Mouse (Mus musculus) liver, embryonic 14.5 days (tissue): Measurements from ENCODE around the gene BC107364.
"Not testable (repeated sequence)": the region's sequence is repeated elsewhere in the genome, so short reads cannot be mapped to it uniquely, and the experiment has no call there.

ENCODE experiments used
- CTCF ChIP-seq: IDR thresholded peaks from 2 replicates; pipeline ENCODE4 v1.5.1; 2016; ENCODE audit warnings: antibody characterized with exemption, low read depth, control low read depth
- EP300 ChIP-seq: IDR thresholded peaks from 2 replicates; pipeline ENCODE4 v1.6.1; 2016; ENCODE audit warnings: antibody characterized with exemption, low read depth

DNA sequence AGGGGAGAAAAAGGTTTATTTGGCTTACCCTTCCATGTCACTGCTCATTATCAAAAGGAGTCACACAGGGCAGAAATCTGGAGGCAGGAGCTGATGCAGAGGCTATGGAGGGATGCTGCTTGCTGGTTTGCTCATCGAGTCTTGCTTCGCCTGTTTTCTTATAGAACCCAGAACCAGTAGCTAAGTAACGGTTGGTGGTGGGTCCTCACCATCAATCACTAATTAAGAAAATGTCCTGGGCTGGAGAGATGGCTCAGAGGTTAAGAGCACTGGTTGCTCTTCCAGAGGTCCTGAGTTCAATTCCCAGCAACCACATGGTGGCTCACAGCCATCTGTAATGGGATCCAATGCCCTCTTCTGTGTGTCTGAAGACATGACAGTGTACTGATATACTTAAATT is 16.2 kb upstream of the BC107364 start:
- not testable (repeated sequence) for TF ChIP-seq CTCF, EP300
